In genomic region chr7:141524760-141525579, GRCm38 (mm10) we compare ENCODE assay signal across 8 mouse cellular contexts. TPM values are rescaled to one million over a fixed set of nuclear protein-coding genes. Genes with fewer than 3 reads are reported as not detected.
DNase-seq lines count a peak whose midpoint lies in the region; ATAC-seq and TF ChIP-seq lines count a peak whose summit lies in the region.

No protein-coding gene starts in this region.

- no peak overlapping the region for H3K27ac ChIP-seq in embryonic facial prominence, embryonic 10.5 days (replicated peaks)
- H3K27ac ChIP-seq in limb, embryonic 14.5 days (replicated peaks; ENCODE audit: low read depth, low read length), result no peak overlapping the region
- no peak overlapping the region for H3K27ac ChIP-seq in midbrain, postnatal 0 days (ENCODE audit: low read depth, low read length)

- no peak overlapping the region for H3K9ac ChIP-seq in limb, embryonic 14.5 days (ENCODE audit: low read depth, low read length, severe bottlenecking)
- no peak overlapping the region for H3K9ac ChIP-seq in midbrain, postnatal 0 days (replicated peaks; ENCODE audit: low read length, poor library complexity, severe bottlenecking)

- no peak overlapping the region for H3K4me3 ChIP-seq in embryonic facial prominence, embryonic 10.5 days
- no peak overlapping the region for H3K4me3 ChIP-seq in limb, embryonic 14.5 days (replicated peaks; ENCODE audit: low read length)
- no peak overlapping the region for H3K4me3 ChIP-seq in midbrain, postnatal 0 days (ENCODE audit: low read depth, low read length)

- peak; percentile 94 for TF ChIP-seq CTCF in midbrain, postnatal 0 days (IDR thresholded peaks at IDR 0.05)

- H3K36me3 ChIP-seq in embryonic facial prominence, embryonic 10.5 days (replicated peaks), result peaks cover 35% of the 10 kb centered on the region
- peaks cover 44% of the 10 kb centered on the region for H3K36me3 ChIP-seq in limb, embryonic 14.5 days (ENCODE audit: control insufficient read depth, insufficient read depth, low read length)
- peaks cover 39% of the 10 kb centered on the region for H3K36me3 ChIP-seq in midbrain, postnatal 0 days (ENCODE audit: insufficient read depth, low read length)

- no peak overlapping the region for H3K4me2 ChIP-seq in limb, embryonic 14.5 days (replicated peaks; ENCODE audit: low read depth, low read length, severe bottlenecking)
- H3K4me2 ChIP-seq in midbrain, postnatal 0 days (ENCODE audit: low read depth, low read length, poor library complexity, severe bottlenecking), result no peak overlapping the region

- peak; percentile 79 for ATAC-seq in limb, embryonic 14.5 days (ENCODE audit: low FRiP score, low read depth)
- ATAC-seq in midbrain, postnatal 0 days (ENCODE audit: low FRiP score), result peak; percentile 85

- no peaks in the 10 kb centered on the region for H3K4me1 ChIP-seq in embryonic facial prominence, embryonic 10.5 days
- H3K4me1 ChIP-seq in limb, embryonic 14.5 days (ENCODE audit: control insufficient read depth, insufficient read depth, low read length), result no peaks in the 10 kb centered on the region
- H3K4me1 ChIP-seq in midbrain, postnatal 0 days (ENCODE audit: insufficient read depth, low read length), result no peaks in the 10 kb centered on the region

- DNase-seq in A20 (ENCODE audit: low read depth, low spot score), result peak; percentile 88
- DNase-seq in adrenal gland, postnatal 14 days, result peak; percentile 85
- DNase-seq in embryonic facial prominence, embryonic 10.5 days (ENCODE audit: low spot score), result peak; percentile 73
- DNase-seq in heart, adult 18-20 months, result peak; percentile 83 to 89
- DNase-seq in kidney, adult 8-10 months, result peak; percentile 65 to 81
- DNase-seq in limb, embryonic 14.5 days (ENCODE audit: low spot score), result peak; percentile 72
- DNase-seq in midbrain, postnatal 0 days (ENCODE audit: low spot score), result peak; percentile 85
- peak; percentile 67 to 86 for DNase-seq in spleen, postnatal 10 days (ENCODE audit: low spot score in 2 of 2)

- WGBS in embryonic facial prominence, embryonic 10.5 days, result 60% methylated on average over 6 of the region's 6 CpGs
- WGBS in limb, embryonic 14.5 days, result 55% methylated on average over 6 of the region's 6 CpGs
- 52% methylated on average over 6 of the region's 6 CpGs for WGBS in midbrain, postnatal 0 days

- TF ChIP-seq POLR2A in limb, embryonic 14.5 days (IDR thresholded peaks at IDR 0.05; ENCODE audit: borderline replicate concordance, extremely low read depth, insufficient read depth, insufficient read length), result no peak

- H3K27me3 ChIP-seq in embryonic facial prominence, embryonic 10.5 days (replicated peaks; ENCODE audit: low read depth, poor library complexity, severe bottlenecking), result no peaks in the 10 kb centered on the region
- no peaks in the 10 kb centered on the region for H3K27me3 ChIP-seq in limb, embryonic 14.5 days (ENCODE audit: control insufficient read depth, insufficient read depth, low read length)
- H3K27me3 ChIP-seq in midbrain, postnatal 0 days (ENCODE audit: insufficient read depth, low read length), result no peaks in the 10 kb centered on the region

- no peaks in the 10 kb centered on the region for H3K9me3 ChIP-seq in embryonic facial prominence, embryonic 10.5 days
- H3K9me3 ChIP-seq in limb, embryonic 14.5 days (ENCODE audit: control insufficient read depth, low read length), result no peaks in the 10 kb centered on the region
- H3K9me3 ChIP-seq in midbrain, postnatal 0 days (ENCODE audit: low read length), result no peaks in the 10 kb centered on the region

RNA-seq across cellular contexts. Expression of gene Chid1, which starts 14.7 kb away (rescaled TPM):
- 46.5 and 49.7 TPM in 2 replicates for total RNA-seq in adrenal gland, postnatal 14 days (2021)
- 23.8 and 24.3 TPM in 2 replicates for polyA plus RNA-seq in embryonic facial prominence, embryonic 10.5 days (2016; fragmentation: Nextera tagmentation; extraction: Ambion mirVana)
- 10 to 100 TPM; 48.2 to 50.9 TPM for total RNA-seq in heart, adult 18-20 months (2021)
- polyA plus RNA-seq in limb, embryonic 14.5 days (2012; rRNA removed), result 41.8 and 46.8 TPM in 2 replicates
- 43.5 and 46.3 TPM in 2 replicates for polyA plus RNA-seq in limb, embryonic 14.5 days (2014; fragmentation: Nextera tagmentation; extraction: Ambion mirVana)
- total RNA-seq in midbrain, postnatal 0 days (2014; rRNA removed), result 35.4 and 42.8 TPM in 2 replicates
- 47.5 and 55.4 TPM in 2 replicates for polyA plus RNA-seq in midbrain, postnatal 0 days (2015; fragmentation: Nextera tagmentation; extraction: Ambion mirVana)

RNA-seq across cellular contexts. Expression of gene Ap2a2, which starts 37.0 kb away (rescaled TPM):
- total RNA-seq in adrenal gland, postnatal 14 days (2021), result 61.0 and 64.0 TPM in 2 replicates
- polyA plus RNA-seq in embryonic facial prominence, embryonic 10.5 days (2016; fragmentation: Nextera tagmentation; extraction: Ambion mirVana), result 98.1 and 99.2 TPM in 2 replicates
- 10 to 100 TPM; 60.7 to 60.8 TPM for total RNA-seq in heart, adult 18-20 months (2021)
- polyA plus RNA-seq in limb, embryonic 14.5 days (2012; rRNA removed), result 39.5 and 43.7 TPM in 2 replicates
- 71.6 and 81.4 TPM in 2 replicates for polyA plus RNA-seq in limb, embryonic 14.5 days (2014; fragmentation: Nextera tagmentation; extraction: Ambion mirVana)
- 203 and 220 TPM in 2 replicates for total RNA-seq in midbrain, postnatal 0 days (2014; rRNA removed)
- polyA plus RNA-seq in midbrain, postnatal 0 days (2015; fragmentation: Nextera tagmentation; extraction: Ambion mirVana), result 129 TPM in 2 replicates

RNA-seq across cellular contexts. Expression of gene Tspan4, which starts 49.9 kb away (rescaled TPM):
- total RNA-seq in adrenal gland, postnatal 14 days (2021), result 49.4 and 58.4 TPM in 2 replicates
- 32.6 and 34.2 TPM in 2 replicates for polyA plus RNA-seq in embryonic facial prominence, embryonic 10.5 days (2016; fragmentation: Nextera tagmentation; extraction: Ambion mirVana)
- 10 to 100 TPM; 18.9 to 22.9 TPM for total RNA-seq in heart, adult 18-20 months (2021)
- 101 and 165 TPM in 2 replicates for polyA plus RNA-seq in limb, embryonic 14.5 days (2012; rRNA removed)
- polyA plus RNA-seq in limb, embryonic 14.5 days (2014; fragmentation: Nextera tagmentation; extraction: Ambion mirVana), result 77.9 and 79.4 TPM in 2 replicates
- total RNA-seq in midbrain, postnatal 0 days (2014; rRNA removed), result 91.4 and 94.8 TPM in 2 replicates
- 68.1 and 75.7 TPM in 2 replicates for polyA plus RNA-seq in midbrain, postnatal 0 days (2015; fragmentation: Nextera tagmentation; extraction: Ambion mirVana)

RNA-seq across cellular contexts. Expression of gene Polr2l, which starts 50.0 kb away (rescaled TPM):
- 74.5 TPM in 2 replicates for total RNA-seq in adrenal gland, postnatal 14 days (2021)
- polyA plus RNA-seq in embryonic facial prominence, embryonic 10.5 days (2016; fragmentation: Nextera tagmentation; extraction: Ambion mirVana), result 84.0 and 86.0 TPM in 2 replicates
- 10 to 100 TPM; 82.3 to 97.7 TPM for total RNA-seq in heart, adult 18-20 months (2021)
- 27.5 and 32.1 TPM in 2 replicates for polyA plus RNA-seq in limb, embryonic 14.5 days (2012; rRNA removed)
- polyA plus RNA-seq in limb, embryonic 14.5 days (2014; fragmentation: Nextera tagmentation; extraction: Ambion mirVana), result 59.4 and 61.0 TPM in 2 replicates
- 27.0 and 28.9 TPM in 2 replicates for total RNA-seq in midbrain, postnatal 0 days (2014; rRNA removed)
- 77.9 and 78.5 TPM in 2 replicates for polyA plus RNA-seq in midbrain, postnatal 0 days (2015; fragmentation: Nextera tagmentation; extraction: Ambion mirVana)

RNA-seq across cellular contexts. Expression of gene Cd151, which starts 57.8 kb away (rescaled TPM):
- 199 and 204 TPM in 2 replicates for total RNA-seq in adrenal gland, postnatal 14 days (2021)
- polyA plus RNA-seq in embryonic facial prominence, embryonic 10.5 days (2016; fragmentation: Nextera tagmentation; extraction: Ambion mirVana), result 20.6 and 22.4 TPM in 2 replicates
- 100 to 1,000 TPM; 320 to 330 TPM for total RNA-seq in heart, adult 18-20 months (2021)
- polyA plus RNA-seq in limb, embryonic 14.5 days (2012; rRNA removed), result 100 and 125 TPM in 2 replicates
- polyA plus RNA-seq in limb, embryonic 14.5 days (2014; fragmentation: Nextera tagmentation; extraction: Ambion mirVana), result 44.2 and 44.4 TPM in 2 replicates
- 46.4 and 52.9 TPM in 2 replicates for total RNA-seq in midbrain, postnatal 0 days (2014; rRNA removed)
- 13.6 and 15.0 TPM in 2 replicates for polyA plus RNA-seq in midbrain, postnatal 0 days (2015; fragmentation: Nextera tagmentation; extraction: Ambion mirVana)
